Mouse (Mus musculus) hindbrain, embryonic 14.5 days (tissue): ENCODE data around the gene Dnttip1. TPM values are rescaled to one million over a fixed set of nuclear protein-coding genes. Genes with fewer than 3 reads are reported as not detected.

ENCODE experiments used
- ATAC-seq: fragments of 200-750 bp; cut with Nextera tagmentation; 2 replicates; pipeline ENCODE4 v1.8.0; 2017; ENCODE audit warnings: moderate number of reproducible peaks, mild to moderate bottlenecking, moderate TSS enrichment, moderate library complexity; ENCODE audit not compliant: low FRiP score
- DNase-seq: peaks from one replicate; pipeline ENCODE4 v3.0.0-alpha.2; 2015; ENCODE audit warnings: low spot score
- H3K27ac ChIP-seq: fragments of 300-500 bp; sonication (generic); 2 replicates; pipeline ENCODE4 v1.5.1; 2014; ENCODE audit warnings: mild to moderate bottlenecking, moderate library complexity
- H3K27me3 ChIP-seq: fragments of 300-500 bp; sonication (generic); 2 replicates; pipeline ENCODE4 v1.6.1; 2014; ENCODE audit warnings: mild to moderate bottlenecking, low read length, mixed read lengths; ENCODE audit not compliant: control insufficient read depth, insufficient read depth
- H3K36me3 ChIP-seq: fragments of 300-500 bp; sonication (generic); replicated peaks from 2 replicates; pipeline ENCODE4 v1.6.1; 2014; ENCODE audit not compliant: control insufficient read depth, insufficient read depth
- H3K4me1 ChIP-seq: fragments of 300-500 bp; sonication (generic); replicated peaks from 2 replicates; pipeline ENCODE4 v1.6.1; 2014; ENCODE audit warnings: antibody characterized with exemption, low read length, mixed read lengths; ENCODE audit not compliant: control insufficient read depth, insufficient read depth
- H3K4me2 ChIP-seq: fragments of 300-500 bp; sonication (generic); replicated peaks from 2 replicates; pipeline ENCODE4 v1.6.1; 2014; ENCODE audit warnings: mild to moderate bottlenecking, moderate library complexity
- H3K4me3 ChIP-seq: fragments of 300-500 bp; sonication (generic); replicated peaks from 2 replicates; pipeline ENCODE4 v1.5.1; 2014; ENCODE audit warnings: mild to moderate bottlenecking, low read length
- H3K9ac ChIP-seq: fragments of 300-500 bp; sonication (generic); 2 replicates; pipeline ENCODE4 v1.6.1; 2014
- H3K9me3 ChIP-seq: fragments of 300-500 bp; sonication (generic); 2 replicates; pipeline ENCODE4 v1.6.1; 2016; ENCODE audit warnings: low read length; ENCODE audit not compliant: control insufficient read depth
- WGBS: fragments of 180-500 bp; shearing (Covaris S2); extraction: QIAGEN DNeasy Blood & Tissue Kit; methylation state at CpG from one replicate; pipeline ENCODE4 v1.1.7; 2014; 5-methylcytosine and 5-hydroxymethylcytosine counted together
- polyA plus RNA-seq: library from polyadenylated mRNA; unstranded; fragments of >200 nt; fragmentation: Nextera tagmentation; extraction: Ambion mirVana; gene quantifications from 2 replicates; pipeline ENCODE4 v1.2.1, GENCODE M21; 2014

Gene Dnttip1
- polyA plus RNA-seq, 1 experiment from 2014 or later = 50.3 TPM

- no peaks in the 10 kb centered on the region for H3K9me3 ChIP-seq
- DNase-seq = no peak
- H3K36me3 ChIP-seq = peaks cover 11% of the 10 kb centered on the region; the same call in 1 of the 2 replicates
- peak overlapping the region; percentile 89 for H3K4me2 ChIP-seq
- H3K4me1 ChIP-seq = peaks cover 7% of the 10 kb centered on the region; the same call in 1 of the 2 replicates
- WGBS = 19% methylated on average over 7 of the region's 7 CpGs
- H3K27ac ChIP-seq = 0 out of 2 replicates have a peak overlapping the region, but pooled peaks have one; percentile 44
- H3K9ac ChIP-seq = peak overlapping the region; percentile 78
- H3K27me3 ChIP-seq = no peaks in the 10 kb centered on the region
- H3K4me3 ChIP-seq = peak overlapping the region; percentile 62
- ATAC-seq = no peak
Measured at GRCm38 (mm10) chr2:164784869-164785420, 39.2 kb downstream of the Dnttip1 start.

DNA sequence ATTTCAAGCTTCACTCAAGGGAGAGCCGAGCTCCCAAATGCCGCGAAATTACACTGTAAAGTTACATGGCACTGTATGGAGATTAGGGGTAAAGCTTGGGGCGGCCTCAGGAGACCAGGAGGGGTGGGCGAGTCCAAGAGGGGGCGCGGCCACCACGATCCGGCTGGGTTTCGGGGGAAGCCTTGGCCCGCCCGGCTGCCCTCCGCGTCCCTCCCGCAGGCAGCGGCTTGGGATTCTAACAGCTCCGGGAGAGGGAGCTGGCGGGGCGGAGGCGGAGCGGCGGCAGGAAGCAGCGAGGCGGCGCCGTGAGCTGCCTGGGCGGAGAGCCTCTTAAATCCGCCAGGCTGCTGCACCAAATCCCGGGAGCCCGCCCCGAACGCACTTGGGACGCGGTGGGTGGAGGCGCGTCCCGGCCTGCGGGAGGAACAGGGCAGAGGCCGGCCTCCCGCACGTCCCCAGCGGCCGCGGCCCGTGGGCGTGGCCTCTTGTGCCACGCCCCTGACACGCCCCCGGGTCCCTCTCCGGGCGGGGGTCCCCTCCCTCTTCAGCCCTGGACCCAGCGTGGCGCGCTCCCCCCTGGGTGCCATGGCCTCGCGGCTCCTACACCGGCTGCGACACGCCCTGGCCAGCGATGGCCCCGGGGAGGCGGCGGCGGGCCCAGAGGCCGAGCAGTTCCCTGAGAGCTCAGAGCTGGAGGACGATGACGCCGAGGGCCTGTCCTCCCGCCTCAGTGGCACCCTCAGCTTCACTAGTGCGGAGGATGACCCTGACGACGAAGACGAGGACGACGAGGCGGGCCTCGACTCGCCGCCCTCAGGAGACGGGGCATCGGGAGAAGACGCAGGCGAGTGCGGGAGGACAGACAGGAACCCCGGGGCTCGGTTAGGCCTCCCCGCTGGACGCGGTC is 40.0 kb downstream of the Dnttip1 start, which contains the start of gene Snx21:
TSS of gene Snx21 (plus strand) at position 343 of the 907 bp plus-strand sequence.
- ATAC-seq (peak; percentile 89), DNase-seq (peak; percentile 77)
- H3K4me3 ChIP-seq = peak within 1 kb of the TSS; percentile 62

GRCm38 (mm10) chr2:164786388-164786885 is 40.7 kb downstream of the Dnttip1 start:
- Histone ChIP-seq H3K27ac (no peak overlapping the region), H3K4me3 (peak overlapping the region; percentile 62), H3K36me3 (peaks cover 24% of the 10 kb centered on the region), H3K27me3 (no peaks in the 10 kb centered on the region), H3K9ac (peak overlapping the region; percentile 78), H3K9me3 (no peaks in the 10 kb centered on the region), H3K4me1 (peaks cover 7% of the 10 kb centered on the region; the same call in 1 of the 2 replicates), H3K4me2 (peak overlapping the region; percentile 89)
- 9% methylated on average over 15 of the region's 15 CpGs for WGBS
- ATAC-seq = no peak; the same call in 1 of the 2 replicates
- peak; percentile 52 for DNase-seq

More for the DNA sequence above, 40.0 kb downstream of the Dnttip1 start, which contains the start of gene Snx21:
- Histone ChIP-seq H3K9me3 (no peaks in the 10 kb centered on the region), H3K4me2 (peak within 1 kb of the TSS; percentile 89), H3K36me3 (peaks cover 17% of the 10 kb centered on the region), H3K27ac (peak within 1 kb of the TSS; percentile 44), H3K4me1 (peaks cover 7% of the 10 kb centered on the region; the same call in 1 of the 2 replicates), H3K27me3 (no peaks in the 10 kb centered on the region), H3K9ac (peak within 1 kb of the TSS; percentile 78)
- WGBS = under 1% methylated on average over 60 of the region's 89 CpGs

GRCm38 (mm10) chr2:164787032-164787431 is 41.2 kb downstream of the Dnttip1 start:
- Histone ChIP-seq H3K9ac (no peak overlapping the region), H3K4me3 (peak overlapping the region; percentile 62), H3K27me3 (no peaks in the 10 kb centered on the region), H3K9me3 (no peaks in the 10 kb centered on the region), H3K36me3 (peaks cover 30% of the 10 kb centered on the region), H3K4me2 (peak overlapping the region; percentile 89), H3K4me1 (peaks cover 7% of the 10 kb centered on the region; the same call in 1 of the 2 replicates), H3K27ac (no peak overlapping the region)
- 82% methylated on average over 3 of the region's 3 CpGs for WGBS
- no peak for ATAC-seq
- no peak for DNase-seq

DNA sequence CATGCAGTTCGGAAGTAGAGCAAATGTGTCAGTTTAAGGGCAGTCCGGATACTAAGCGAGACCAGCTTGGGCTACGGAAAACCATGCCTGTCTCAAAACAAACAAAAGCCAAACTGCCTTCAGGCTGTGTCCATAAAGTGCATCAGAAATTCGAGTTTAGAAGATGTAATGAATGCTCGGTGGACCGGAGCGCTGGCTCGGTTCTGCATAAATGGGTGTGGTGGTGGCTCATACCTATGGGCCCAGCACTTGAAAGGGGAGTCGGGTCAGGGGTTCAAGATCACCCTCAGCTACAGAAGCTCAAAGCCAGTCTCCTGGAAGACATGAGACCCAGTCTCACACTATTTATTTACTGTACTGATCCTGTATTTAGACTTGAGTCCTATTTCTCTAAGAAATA is 42.0 kb downstream of the Dnttip1 start:
- WGBS = 86% methylated on average over 10 of the region's 10 CpGs
- Histone ChIP-seq H3K4me2 (no peak overlapping the region), H3K9me3 (no peaks in the 10 kb centered on the region), H3K36me3 (peaks cover 38% of the 10 kb centered on the region), H3K27ac (no peak overlapping the region), H3K4me1 (peaks cover 7% of the 10 kb centered on the region; the same call in 1 of the 2 replicates), H3K4me3 (no peak overlapping the region), H3K27me3 (no peaks in the 10 kb centered on the region), H3K9ac (no peak overlapping the region)
- no peak for ATAC-seq
- no peak for DNase-seq

GRCm38 (mm10) chr2:164788411-164788810 is 42.6 kb downstream of the Dnttip1 start:
- Histone ChIP-seq H3K4me2 (no peak overlapping the region), H3K4me3 (no peak overlapping the region), H3K9ac (0 out of 2 replicates have a peak overlapping the region, but pooled peaks have one; percentile 16), H3K27me3 (no peaks in the 10 kb centered on the region), H3K27ac (no peak overlapping the region), H3K36me3 (peaks cover 44% of the 10 kb centered on the region), H3K4me1 (peaks cover 7% of the 10 kb centered on the region; the same call in 1 of the 2 replicates), H3K9me3 (no peaks in the 10 kb centered on the region)
- 78% methylated on average over 4 of the region's 4 CpGs for WGBS
- ATAC-seq (no peak), DNase-seq (no peak)

- peaks cover 7% of the 10 kb centered on the region; the same call in 1 of the 2 replicates for H3K4me1 ChIP-seq
- peaks cover 55% of the 10 kb centered on the region for H3K36me3 ChIP-seq
- 86% methylated on average over 4 of the region's 4 CpGs for WGBS
- no peak overlapping the region for H3K4me3 ChIP-seq
- H3K9me3 ChIP-seq = no peaks in the 10 kb centered on the region
- no peaks in the 10 kb centered on the region for H3K27me3 ChIP-seq
- H3K27ac ChIP-seq = no peak overlapping the region
- H3K4me2 ChIP-seq = no peak overlapping the region
- ATAC-seq (no peak), DNase-seq (no peak)
- H3K9ac ChIP-seq = no peak overlapping the region
Measured at GRCm38 (mm10) chr2:164790451-164790850, 44.7 kb downstream of the Dnttip1 start.

GRCm38 (mm10) chr2:164791841-164792261 is 46.1 kb downstream of the Dnttip1 start:
- no peak overlapping the region for H3K4me2 ChIP-seq
- H3K4me3 ChIP-seq = no peak overlapping the region
- 89% methylated on average over 18 of the region's 18 CpGs for WGBS
- 0 out of 2 replicates have a peak, but pooled peaks cover under 1% of the 10 kb centered on the region for H3K4me1 ChIP-seq
- no peak for ATAC-seq
- H3K36me3 ChIP-seq = peaks cover 68% of the 10 kb centered on the region
- DNase-seq = no peak
- H3K9me3 ChIP-seq = no peaks in the 10 kb centered on the region
- H3K27ac ChIP-seq = no peak overlapping the region
- no peak overlapping the region for H3K9ac ChIP-seq
- H3K27me3 ChIP-seq = no peaks in the 10 kb centered on the region
